Mouse (Mus musculus): ENCODE data around the gene Clpp. TPM values are rescaled to one million over a fixed set of nuclear protein-coding genes. Genes with fewer than 3 reads are reported as not detected.

Clpp gene
- polyA plus RNA-seq, 1 experiment from 2014 or later = 172 TPM

- no peak for ATAC-seq (ENCODE audit: low FRiP score, low TSS enrichment)
- H3K4me3 ChIP-seq (replicated peaks; ENCODE audit: low read depth, low read length) = no peak overlapping the region
- no peak overlapping the region for H3K4me2 ChIP-seq (ENCODE audit: low read length)
- no peak overlapping the region for H3K9ac ChIP-seq (replicated peaks; ENCODE audit: low read length)
- H3K27ac ChIP-seq (replicated peaks; ENCODE audit: low read depth, low read length) = no peak overlapping the region
- no peaks in the 10 kb centered on the region for H3K9me3 ChIP-seq (ENCODE audit: control insufficient read depth, low read length)
- H3K4me1 ChIP-seq (ENCODE audit: control insufficient read depth, insufficient read depth, low read length) = peaks cover 13% of the 10 kb centered on the region
- WGBS = 94% methylated on average over 13 of the region's 13 CpGs
- no peaks in the 10 kb centered on the region for H3K27me3 ChIP-seq (ENCODE audit: control insufficient read depth, insufficient read depth, low read length)
- H3K36me3 ChIP-seq (ENCODE audit: control insufficient read depth, insufficient read depth, low read length) = peaks cover 63% of the 10 kb centered on the region
- peak; percentile 33 for DNase-seq
Observed at GRCm38 (mm10) chr17:57007137-57007905, 17.2 kb downstream of the Clpp start.

GRCm38 (mm10) chr17:57010911-57011235, 20.8 kb downstream of the Clpp start:
- WGBS = under 1% methylated on average over 19 of the region's 19 CpGs
- H3K9me3 ChIP-seq (ENCODE audit: control insufficient read depth, low read length) = no peaks in the 10 kb centered on the region
- H3K27me3 ChIP-seq (ENCODE audit: control insufficient read depth, insufficient read depth, low read length) = no peaks in the 10 kb centered on the region
- peak; percentile 56 for ATAC-seq (ENCODE audit: low FRiP score, low TSS enrichment)
- DNase-seq = no peak
- peaks cover 29% of the 10 kb centered on the region for H3K36me3 ChIP-seq (ENCODE audit: control insufficient read depth, insufficient read depth, low read length)
- H3K4me3 ChIP-seq (replicated peaks; ENCODE audit: low read depth, low read length) = peak overlapping the region; percentile 72
- peak overlapping the region; percentile 56; the same call in 1 of the 2 replicates for H3K27ac ChIP-seq (replicated peaks; ENCODE audit: low read depth, low read length)
- H3K4me2 ChIP-seq (ENCODE audit: low read length) = peak overlapping the region; percentile 92
- peak overlapping the region; percentile 73 for H3K9ac ChIP-seq (replicated peaks; ENCODE audit: low read length)
- H3K4me1 ChIP-seq (ENCODE audit: control insufficient read depth, insufficient read depth, low read length) = peaks cover 16% of the 10 kb centered on the region

- ATAC-seq (ENCODE audit: low FRiP score, low TSS enrichment) = peak; percentile 93
Observed at GRCm38 (mm10) chr17:57011236-57012141, 21.4 kb downstream of the Clpp start, which contains the start of the genes Gtf2f1 and Gm17949. Gene Gtf2f1 (minus strand): TSS chr17:57011288. Gene Gm17949 (plus strand): TSS chr17:57011469.

GRCm38 (mm10) chr17:57012245-57012795, 22.2 kb downstream of the Clpp start:
- Histone ChIP-seq H3K4me2 (ENCODE audit: low read length) (peak overlapping the region; percentile 84), H3K27me3 (ENCODE audit: control insufficient read depth, insufficient read depth, low read length) (no peaks in the 10 kb centered on the region), H3K9me3 (ENCODE audit: control insufficient read depth, low read length) (no peaks in the 10 kb centered on the region), H3K27ac (replicated peaks; ENCODE audit: low read depth, low read length) (peak overlapping the region; percentile 96), H3K36me3 (ENCODE audit: control insufficient read depth, insufficient read depth, low read length) (peaks cover 14% of the 10 kb centered on the region), H3K4me3 (replicated peaks; ENCODE audit: low read depth, low read length) (peak overlapping the region; percentile 72), H3K9ac (replicated peaks; ENCODE audit: low read length) (no peak overlapping the region; the same call in 1 of the 2 replicates), H3K4me1 (ENCODE audit: control insufficient read depth, insufficient read depth, low read length) (peaks cover 16% of the 10 kb centered on the region)
- ATAC-seq (ENCODE audit: low FRiP score, low TSS enrichment) (no peak), DNase-seq (no peak)
- 76% methylated on average over 13 of the region's 13 CpGs for WGBS

More at GRCm38 (mm10) chr17:57011236-57012141, 21.4 kb downstream of the Clpp start, which contains the start of the genes Gtf2f1 and Gm17949:
- Histone ChIP-seq H3K4me1 (ENCODE audit: control insufficient read depth, insufficient read depth, low read length) (peaks cover 16% of the 10 kb centered on the region), H3K36me3 (ENCODE audit: control insufficient read depth, insufficient read depth, low read length) (peaks cover 22% of the 10 kb centered on the region), H3K4me3 (replicated peaks; ENCODE audit: low read depth, low read length) (peak within 1 kb of the TSS; percentile 72), H3K9me3 (ENCODE audit: control insufficient read depth, low read length) (no peaks in the 10 kb centered on the region), H3K4me2 (ENCODE audit: low read length) (peak within 1 kb of the TSS; percentile 92), H3K27me3 (ENCODE audit: control insufficient read depth, insufficient read depth, low read length) (no peaks in the 10 kb centered on the region), H3K27ac (replicated peaks; ENCODE audit: low read depth, low read length) (peak within 1 kb of the TSS; percentile 96), H3K9ac (replicated peaks; ENCODE audit: low read length) (peak within 1 kb of the TSS; percentile 80)
- under 1% methylated on average over 51 of the region's 51 CpGs for WGBS
- peak; percentile 100 for DNase-seq

GRCm38 (mm10) chr17:57019693-57020092, 29.6 kb downstream of the Clpp start:
- H3K4me2 ChIP-seq (ENCODE audit: low read length) = no peak overlapping the region
- H3K4me3 ChIP-seq (replicated peaks; ENCODE audit: low read depth, low read length) = no peak overlapping the region
- no peak overlapping the region for H3K27ac ChIP-seq (replicated peaks; ENCODE audit: low read depth, low read length)
- no peak for DNase-seq
- WGBS = 89% methylated on average over 2 of the region's 2 CpGs
- H3K27me3 ChIP-seq (ENCODE audit: control insufficient read depth, insufficient read depth, low read length) = no peaks in the 10 kb centered on the region
- H3K9me3 ChIP-seq (ENCODE audit: control insufficient read depth, low read length) = no peaks in the 10 kb centered on the region
- peaks cover 40% of the 10 kb centered on the region for H3K36me3 ChIP-seq (ENCODE audit: control insufficient read depth, insufficient read depth, low read length)
- H3K9ac ChIP-seq (replicated peaks; ENCODE audit: low read length) = no peak overlapping the region
- ATAC-seq (ENCODE audit: low FRiP score, low TSS enrichment) = no peak
- H3K4me1 ChIP-seq (ENCODE audit: control insufficient read depth, insufficient read depth, low read length) = no peaks in the 10 kb centered on the region

GRCm38 (mm10) chr17:57020960-57021359, 30.9 kb downstream of the Clpp start:
- Histone ChIP-seq H3K36me3 (ENCODE audit: control insufficient read depth, insufficient read depth, low read length) (peaks cover 53% of the 10 kb centered on the region), H3K4me1 (ENCODE audit: control insufficient read depth, insufficient read depth, low read length) (no peaks in the 10 kb centered on the region)
- DNase-seq = no peak

GRCm38 (mm10) chr17:57027471-57027870, 37.4 kb downstream of the Clpp start:
- H3K36me3 ChIP-seq (ENCODE audit: control insufficient read depth, insufficient read depth, low read length) = peaks cover 64% of the 10 kb centered on the region

More at GRCm38 (mm10) chr17:57020960-57021359, 30.9 kb downstream of the Clpp start:
- 92% methylated on average over 5 of the region's 5 CpGs for WGBS
- no peak for ATAC-seq (ENCODE audit: low FRiP score, low TSS enrichment)
- Histone ChIP-seq H3K9ac (replicated peaks; ENCODE audit: low read length) (no peak overlapping the region), H3K4me2 (ENCODE audit: low read length) (no peak overlapping the region), H3K4me3 (replicated peaks; ENCODE audit: low read depth, low read length) (no peak overlapping the region), H3K9me3 (ENCODE audit: control insufficient read depth, low read length) (no peaks in the 10 kb centered on the region), H3K27me3 (ENCODE audit: control insufficient read depth, insufficient read depth, low read length) (no peaks in the 10 kb centered on the region), H3K27ac (replicated peaks; ENCODE audit: low read depth, low read length) (no peak overlapping the region)

GRCm38 (mm10) chr17:57029691-57030090, 39.6 kb downstream of the Clpp start:
- H3K4me3 ChIP-seq (replicated peaks; ENCODE audit: low read depth, low read length) = peak overlapping the region; percentile 83

More at GRCm38 (mm10) chr17:57027471-57027870, 37.4 kb downstream of the Clpp start:
- H3K9ac ChIP-seq (replicated peaks; ENCODE audit: low read length) = no peak overlapping the region
- WGBS = 94% methylated on average over 4 of the region's 4 CpGs
- H3K27me3 ChIP-seq (ENCODE audit: control insufficient read depth, insufficient read depth, low read length) = no peaks in the 10 kb centered on the region
- peaks cover 11% of the 10 kb centered on the region for H3K4me1 ChIP-seq (ENCODE audit: control insufficient read depth, insufficient read depth, low read length)
- no peak for DNase-seq
- H3K4me3 ChIP-seq (replicated peaks; ENCODE audit: low read depth, low read length) = no peak overlapping the region
- ATAC-seq (ENCODE audit: low FRiP score, low TSS enrichment) = no peak
- H3K9me3 ChIP-seq (ENCODE audit: control insufficient read depth, low read length) = no peaks in the 10 kb centered on the region
- H3K4me2 ChIP-seq (ENCODE audit: low read length) = no peak overlapping the region
- no peak overlapping the region for H3K27ac ChIP-seq (replicated peaks; ENCODE audit: low read depth, low read length)

More at GRCm38 (mm10) chr17:57029691-57030090, 39.6 kb downstream of the Clpp start:
- DNase-seq (no peak), ATAC-seq (ENCODE audit: low FRiP score, low TSS enrichment) (no peak)
- Histone ChIP-seq H3K27ac (replicated peaks; ENCODE audit: low read depth, low read length) (no peak overlapping the region), H3K4me2 (ENCODE audit: low read length) (peak overlapping the region; percentile 98), H3K27me3 (ENCODE audit: control insufficient read depth, insufficient read depth, low read length) (no peaks in the 10 kb centered on the region), H3K4me1 (ENCODE audit: control insufficient read depth, insufficient read depth, low read length) (peaks cover 11% of the 10 kb centered on the region), H3K36me3 (ENCODE audit: control insufficient read depth, insufficient read depth, low read length) (peaks cover 42% of the 10 kb centered on the region), H3K9me3 (ENCODE audit: control insufficient read depth, low read length) (no peaks in the 10 kb centered on the region), H3K9ac (replicated peaks; ENCODE audit: low read length) (peak overlapping the region; percentile 98)
- WGBS = 60% methylated on average over 8 of the region's 8 CpGs
